Mouse (Mus musculus) megakaryocyte progenitor cell, adult 5-6 weeks (primary cell): ENCODE results near the gene 2010109A12Rik. TPM values are rescaled to one million over a fixed set of nuclear protein-coding genes. Genes with fewer than 3 reads are reported as not detected.

Source experiments
- ATAC-seq: replicated peaks from 2 replicates; pipeline ENCODE4 v1.8.0; 2016; ENCODE audit warnings: mild to moderate bottlenecking, moderate TSS enrichment, inconsistent platforms; ENCODE audit not compliant: poor library complexity
- total RNA-seq, 2 experiments: library from RNA; stranded (forward) in 1 of 2; stranded (reverse) in 1 of 2; fragments of 157-497, 149-512 nt in 1 of 2; fragments of 200-1000 nt in 1 of 2; gene quantifications; 2 replicates each; pipeline versions ENCODE4 v1.2.3 to v1.2.4; 2015 to 2017

Gene 2010109A12Rik
- total RNA-seq (2015) (0.77 and 0.90 TPM in 2 replicates), total RNA-seq (2017) (3.0 and 4.3 TPM in 2 replicates)

GRCm38 (mm10) chr5:93206109-93207005 is at the start of gene 2010109A12Rik, which contains the start of gene Ccni:
2010109A12Rik (plus strand) TSS chr5:93206518.
Ccni (minus strand) TSS chr5:93206495.
- peak; percentile 85 for ATAC-seq

- peak; percentile 60; the same call in 1 of the 2 replicates for ATAC-seq
These were observed 42.8 kb upstream of the 2010109A12Rik start for GRCm38 (mm10) chr5:93163541-93163940.

GRCm38 (mm10) chr5:93167919-93168516 is 38.3 kb upstream of the 2010109A12Rik start:
- peak; percentile 79 for ATAC-seq

- no peak for ATAC-seq
These were observed 37.7 kb upstream of the 2010109A12Rik start for GRCm38 (mm10) chr5:93168654-93169053.

- no peak for ATAC-seq
These were observed 34.9 kb upstream of the 2010109A12Rik start for GRCm38 (mm10) chr5:93171420-93171819.

GRCm38 (mm10) chr5:93172536-93172935 is 33.8 kb upstream of the 2010109A12Rik start:
- no peak for ATAC-seq

- ATAC-seq = no peak
These were observed 31.6 kb upstream of the 2010109A12Rik start for GRCm38 (mm10) chr5:93174675-93175074.

GRCm38 (mm10) chr5:93178616-93179015 is 27.7 kb upstream of the 2010109A12Rik start:
- ATAC-seq = no peak

- peak; percentile 55; the same call in 1 of the 2 replicates for ATAC-seq
These were observed 26.1 kb upstream of the 2010109A12Rik start for GRCm38 (mm10) chr5:93180252-93180651.

GRCm38 (mm10) chr5:93183311-93183710 is 23.0 kb upstream of the 2010109A12Rik start:
- no peak for ATAC-seq

GRCm38 (mm10) chr5:93184548-93184947 is 21.8 kb upstream of the 2010109A12Rik start:
- ATAC-seq = no peak

GRCm38 (mm10) chr5:93189607-93190006 is 16.7 kb upstream of the 2010109A12Rik start:
- no peak for ATAC-seq

GRCm38 (mm10) chr5:93190428-93190827 is 15.9 kb upstream of the 2010109A12Rik start:
- ATAC-seq = no peak

- ATAC-seq = no peak
These were observed 8.1 kb upstream of the 2010109A12Rik start for GRCm38 (mm10) chr5:93198232-93198631.

- ATAC-seq = no peak
These were observed 5.1 kb upstream of the 2010109A12Rik start for GRCm38 (mm10) chr5:93201181-93201580.

GRCm38 (mm10) chr5:93205371-93206108 is 778 bp upstream of the 2010109A12Rik start:
- ATAC-seq = peak; percentile 56

GRCm38 (mm10) chr5:93207006-93207348 is 659 bp downstream of the 2010109A12Rik start:
- ATAC-seq = no peak; the same call in 1 of the 2 replicates

- no peak for ATAC-seq
These were observed 1.2 kb downstream of the 2010109A12Rik start for GRCm38 (mm10) chr5:93207555-93207954.

GRCm38 (mm10) chr5:93218375-93218774 is 12.1 kb downstream of the 2010109A12Rik start:
- ATAC-seq = no peak

GRCm38 (mm10) chr5:93221661-93222060 is 15.3 kb downstream of the 2010109A12Rik start:
- ATAC-seq = no peak

- ATAC-seq = no peak
These were observed 18.2 kb downstream of the 2010109A12Rik start for GRCm38 (mm10) chr5:93224549-93224948.
